Mouse (Mus musculus): ENCODE data around the gene Rps6kb1.

Gene Rps6kb1

GRCm38 (mm10) chr11:86544639-86545299 is at the start of gene Rps6kb1, which contains the start of gene Tubd1:
Gene Rps6kb1 (minus strand): TSS chr11:86544805.
Gene Tubd1 (plus strand): TSS chr11:86544991.
- in situ Hi-C loops (cut with MboI, MseI), result no loop called here

- in situ Hi-C loops (cut with MboI, MseI), result loop anchor here in 1 of 2 experiments (25.0 kb wide), 1 partner anchor 1144 kb away; the partner anchor contains the start of gene Supt4a
Measured at GRCm38 (mm10) chr11:86593443-86593842, 48.8 kb upstream of the Rps6kb1 start.

GRCm38 (mm10) chr11:86592993-86593392 is 48.4 kb upstream of the Rps6kb1 start:
- in situ Hi-C loops (cut with MboI, MseI), result loop anchor here in 1 of 2 experiments (25.0 kb wide), 1 partner anchor 1144 kb away; the partner anchor contains the start of gene Supt4a

- in situ Hi-C loops (cut with MboI, MseI), result loop anchor here in 1 of 2 experiments (25.0 kb wide), 1 partner anchor 1145 kb away; the partner anchor contains the start of gene Supt4a
Measured at GRCm38 (mm10) chr11:86591931-86592616, 47.5 kb upstream of the Rps6kb1 start.

- in situ Hi-C loops (cut with MboI, MseI), result loop anchor here in 1 of 2 experiments (25.0 kb wide), 1 partner anchor 1146 kb away; the partner anchor contains the start of gene Supt4a
Measured at GRCm38 (mm10) chr11:86591301-86591845, 46.8 kb upstream of the Rps6kb1 start.

GRCm38 (mm10) chr11:86590579-86590978 is 46.0 kb upstream of the Rps6kb1 start:
- in situ Hi-C loops (cut with MboI, MseI), result loop anchor here in 1 of 2 experiments (25.0 kb wide), 1 partner anchor 1147 kb away; the partner anchor contains the start of gene Supt4a

- in situ Hi-C loops (cut with MboI, MseI), result loop anchor here in 1 of 2 experiments (25.0 kb wide), 1 partner anchor 1147 kb away; the partner anchor contains the start of gene Supt4a
Measured at GRCm38 (mm10) chr11:86590066-86590465, 45.5 kb upstream of the Rps6kb1 start.

GRCm38 (mm10) chr11:86588583-86589298 is 44.1 kb upstream of the Rps6kb1 start:
- in situ Hi-C loops (cut with MboI, MseI), result loop anchor here (10.0 to 25.0 kb wide), 3 partner anchors 226 to 1166 kb away; partner anchors contain the start of gene Supt4a (in 1 of the 2)

GRCm38 (mm10) chr11:86587830-86588229 is 43.2 kb upstream of the Rps6kb1 start:
- in situ Hi-C loops (cut with MboI, MseI), result loop anchor here (10.0 to 25.0 kb wide), 3 partner anchors 227 to 1167 kb away; partner anchors contain the start of gene Supt4a (in 1 of the 2)

GRCm38 (mm10) chr11:86586868-86587792 is 42.5 kb upstream of the Rps6kb1 start:
- in situ Hi-C loops (cut with MboI, MseI), result loop anchor here (10.0 to 25.0 kb wide), 3 partner anchors 228 to 1168 kb away; partner anchors contain the start of gene Supt4a (in 1 of the 2)

- in situ Hi-C loops (cut with MboI, MseI), result loop anchor here (10.0 to 25.0 kb wide), 3 partner anchors 228 to 1168 kb away; partner anchors contain the start of gene Supt4a (in 1 of the 2)
Measured at GRCm38 (mm10) chr11:86586177-86586867, 41.7 kb upstream of the Rps6kb1 start.

GRCm38 (mm10) chr11:86585598-86585984 is 41.0 kb upstream of the Rps6kb1 start:
- in situ Hi-C loops (cut with MboI, MseI), result loop anchor here (10.0 to 25.0 kb wide), 3 partner anchors 229 to 1169 kb away; partner anchors contain the start of gene Supt4a (in 1 of the 2)

GRCm38 (mm10) chr11:86584898-86585597 is 40.4 kb upstream of the Rps6kb1 start:
- in situ Hi-C loops (cut with MboI, MseI), result loop anchor here (10.0 to 25.0 kb wide), 3 partner anchors 230 to 1170 kb away; partner anchors contain the start of gene Supt4a (in 1 of the 2)

- in situ Hi-C loops (cut with MboI, MseI), result loop anchor here (10.0 to 25.0 kb wide), 3 partner anchors 231 to 1171 kb away; partner anchors contain the start of gene Supt4a (in 1 of the 2)
Measured at GRCm38 (mm10) chr11:86583990-86584897, 39.6 kb upstream of the Rps6kb1 start.

GRCm38 (mm10) chr11:86583313-86583825 is 38.8 kb upstream of the Rps6kb1 start:
- in situ Hi-C loops (cut with MboI, MseI), result loop anchor here (10.0 to 25.0 kb wide), 3 partner anchors 231 to 1171 kb away; partner anchors contain the start of gene Supt4a (in 1 of the 2)

- in situ Hi-C loops (cut with MboI, MseI), result loop anchor here (10.0 to 25.0 kb wide), 3 partner anchors 232 to 1172 kb away; partner anchors contain the start of gene Supt4a (in 1 of the 2)
Measured at GRCm38 (mm10) chr11:86582543-86583260, 38.1 kb upstream of the Rps6kb1 start.
